In the genomic region with DNA sequence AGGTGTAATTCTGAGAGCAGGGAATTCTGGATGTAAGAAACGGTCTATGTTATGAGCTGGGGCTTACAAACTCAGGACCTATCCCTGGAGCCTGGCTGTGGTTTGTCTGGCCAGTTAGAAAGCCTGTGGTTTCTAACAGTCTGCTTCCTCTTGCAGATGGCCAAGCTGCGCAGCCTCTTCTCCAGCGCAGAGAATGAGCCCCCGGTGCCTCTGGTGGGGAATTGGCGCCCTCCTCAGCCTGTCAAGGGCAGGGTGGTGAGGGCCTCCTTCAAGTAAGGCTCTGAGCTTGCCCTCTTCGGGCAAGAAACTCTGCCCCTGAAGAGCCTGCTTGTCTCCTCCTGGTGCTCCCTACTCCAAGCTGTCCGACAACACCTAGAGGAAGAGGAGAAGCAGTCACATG, we compare ENCODE assay signal across 9 mouse cellular contexts. TPM values are rescaled to one million over a fixed set of nuclear protein-coding genes. Genes with fewer than 3 reads are reported as not detected.
DNase-seq lines count a peak whose midpoint lies in the region; ATAC-seq and TF ChIP-seq lines count a peak whose summit lies in the region.
"Had no signal": no experiment of that assay in that cellular context is flagged by ENCODE, and none has a peak within 500 bp of the region (broad histone marks: within the 10 kb centered on the region; RNA-seq: fewer than 3 reads in every experiment).

No protein-coding gene starts in this region.

- H3K9me3 ChIP-seq in lung, postnatal 0 days (ENCODE audit: low read length): no peaks in the 10 kb centered on the region

- no peak for TF ChIP-seq EP300 in lung, postnatal 0 days (IDR thresholded peaks at IDR 0.05)

- 48% methylated on average over 7 of the region's 7 CpGs for WGBS in lung, postnatal 0 days

- no peaks in the 10 kb centered on the region for H3K4me1 ChIP-seq in lung, postnatal 0 days (ENCODE audit: insufficient read depth, low read depth, low read length)

- peak; percentile 33; the same call in 1 of the 2 replicates for TF ChIP-seq CTCF in lung, postnatal 0 days (IDR thresholded peaks at IDR 0.05)

- no peak overlapping the region for H3K4me2 ChIP-seq in lung, postnatal 0 days (replicated peaks; ENCODE audit: low read depth, low read length)

- no peak overlapping the region for H3K9ac ChIP-seq in lung, postnatal 0 days (replicated peaks; ENCODE audit: low read depth)

- no peak for ATAC-seq in lung, postnatal 0 days
- ATAC-seq in activated CD4-positive, CD25-positive, alpha-beta regulatory T cell, adult 4 months: no peak

- H3K27ac ChIP-seq in lung, postnatal 0 days (ENCODE audit: low read length): no peak overlapping the region

- H3K4me3 ChIP-seq in lung, postnatal 0 days (ENCODE audit: low read depth, low read length): no peak overlapping the region
- H3K4me3 ChIP-seq: myocyte had no signal

- H3K27me3 ChIP-seq in lung, postnatal 0 days (replicated peaks; ENCODE audit: insufficient read depth, low read length): no peaks in the 10 kb centered on the region

- DNase-seq in lung, postnatal 0 days (ENCODE audit: low spot score): no peak
- no peak for DNase-seq in lung, postnatal 14 days
- peak; percentile 75 for DNase-seq in MEL-GATA-1-ER (ENCODE audit: extremely low read depth, low read depth)
- peak; percentile 60 for DNase-seq in kidney, postnatal 10 days
- DNase-seq in thymus, adult 18-20 months: peak; percentile 41 to 57
- DNase-seq in adrenal gland, adult 18-20 months (ENCODE audit: low spot score in 2 of 2): no peak
- DNase-seq: adrenal gland, adult 8-10 months had no signal

- H3K36me3 ChIP-seq in lung, postnatal 0 days (ENCODE audit: insufficient read depth, low read length): no peaks in the 10 kb centered on the region

RNA-seq across cellular contexts. Expression of a gene that starts 8.1 kb away (rescaled TPM):
- 0.13 and 0.14 TPM in 2 replicates for polyA plus RNA-seq in lung, postnatal 0 days (2015; fragmentation: Nextera tagmentation; extraction: Ambion mirVana)
- total RNA-seq in adrenal gland, adult 18-20 months (2021): 1,000 to 10,000 TPM; 1,123 to 3,019 TPM
- polyA plus RNA-seq in activated CD4-positive, CD25-positive, alpha-beta regulatory T cell, adult 4 months (2017; shearing (Covaris generic)): under 1 TPM in 1 of 2 experiments, not detected in 1; 0.52 TPM

RNA-seq across cellular contexts. Expression of a gene that starts 14.7 kb away (rescaled TPM):
- polyA plus RNA-seq in lung, postnatal 0 days (2015; fragmentation: Nextera tagmentation; extraction: Ambion mirVana): 358 and 359 TPM in 2 replicates
- 10 to 100 TPM; 31.1 to 34.7 TPM for total RNA-seq in adrenal gland, adult 18-20 months (2021)
- 10 to 100 TPM in 1 of 2 experiments, 1 to 10 TPM in 1; 4.1 to 19.6 TPM for polyA plus RNA-seq in activated CD4-positive, CD25-positive, alpha-beta regulatory T cell, adult 4 months (2017; shearing (Covaris generic))

Comparison
In these comparisons a context has a peak if more than half of its experiments do, and no peak if none do; other contexts are left out.
1. DNase-seq: peak in MEL-GATA-1-ER (single experiment), kidney, postnatal 10 days (single experiment) and thymus, adult 18-20 months (2 of 2); none in lung, postnatal 0 days (single experiment), lung, postnatal 14 days (single experiment) and adrenal gland, adult 18-20 months (0 of 2).
2. RNA of a gene that starts 14.7 kb away (polyA plus RNA-seq): 358 to 359 TPM in lung, postnatal 0 days; 4.1 to 19.6 TPM in activated CD4-positive, CD25-positive, alpha-beta regulatory T cell, adult 4 months; every median in the first group is over 10 times any median in the second.